Mouse (Mus musculus) liver, embryonic 16.5 days (tissue): ENCODE measurements around the gene Dennd5b. TPM values are rescaled to one million over a fixed set of nuclear protein-coding genes. Genes with fewer than 3 reads are reported as not detected.
A peak's percentile ranks its signal among the peaks of the same experiment; 100 is the strongest.

Source experiments
- ATAC-seq: fragments of 200-750 bp; cut with Nextera tagmentation; 2 replicates; pipeline ENCODE4 v1.8.0; 2017; ENCODE audit warnings: low read depth, mild to moderate bottlenecking, moderate number of reproducible peaks, moderate library complexity
- H3K27ac ChIP-seq: fragments of 300-500 bp; sonication (generic); 2 replicates; pipeline ENCODE4 v1.5.1; 2014; ENCODE audit warnings: mild to moderate bottlenecking, low read length
- H3K27me3 ChIP-seq: fragments of 300-500 bp; sonication (generic); 2 replicates; pipeline ENCODE4 v1.6.1; 2014; ENCODE audit warnings: low read depth, low read length, mixed read lengths; ENCODE audit not compliant: control insufficient read depth, insufficient read depth
- H3K36me3 ChIP-seq: fragments of 300-500 bp; sonication (generic); 2 replicates; pipeline ENCODE4 v1.6.1; 2014; ENCODE audit warnings: mild to moderate bottlenecking; ENCODE audit not compliant: control insufficient read depth, insufficient read depth
- H3K4me1 ChIP-seq: fragments of 300-500 bp; sonication (generic); 2 replicates; pipeline ENCODE4 v1.6.1; 2014; ENCODE audit warnings: low read depth, low read length, mixed read lengths; ENCODE audit not compliant: control insufficient read depth
- H3K4me2 ChIP-seq: fragments of 300-500 bp; sonication (generic); 2 replicates; pipeline ENCODE4 v1.6.1; 2014; ENCODE audit warnings: low read depth, low read length, mixed read lengths
- H3K4me3 ChIP-seq: fragments of 300-500 bp; sonication (generic); 2 replicates; pipeline ENCODE4 v1.5.1; 2014; ENCODE audit warnings: low read depth, mild to moderate bottlenecking, low read length
- H3K9ac ChIP-seq: fragments of 300-500 bp; sonication (generic); 2 replicates; pipeline ENCODE4 v1.6.1; 2014; ENCODE audit warnings: low read depth, low read length
- H3K9me3 ChIP-seq: fragments of 300-500 bp; sonication (generic); replicated peaks from 2 replicates; pipeline ENCODE4 v1.6.1; 2016; ENCODE audit warnings: low read length; ENCODE audit not compliant: control insufficient read depth
- WGBS: fragments of 180-500 bp; shearing (Covaris S2); extraction: QIAGEN DNeasy Blood & Tissue Kit; methylation state at CpG from one replicate; pipeline ENCODE4 v1.1.7; 2014; ENCODE audit not compliant: insufficient replicate concordance; 5-methylcytosine and 5-hydroxymethylcytosine counted together
- polyA plus RNA-seq: library from polyadenylated mRNA; unstranded; fragments of >200 nt; fragmentation: Nextera tagmentation; extraction: Ambion mirVana; gene quantifications from 2 replicates; pipeline ENCODE4 v1.2.1, GENCODE M21; 2015

The Dennd5b gene
- polyA plus RNA-seq, 1 experiment from 2014 or later: 4.5 TPM

GRCm38 (mm10) chr6:149057947-149058391 is 43.5 kb downstream of the Dennd5b start:
- H3K27me3 ChIP-seq: no peaks in the 10 kb centered on the region
- 27% methylated on average over 3 of the region's 3 CpGs for WGBS
- no peaks in the 10 kb centered on the region for H3K9me3 ChIP-seq
- H3K9ac ChIP-seq: no peak overlapping the region
- no peak overlapping the region for H3K4me2 ChIP-seq
- H3K4me3 ChIP-seq: no peak overlapping the region
- H3K27ac ChIP-seq: no peak overlapping the region
- H3K36me3 ChIP-seq: no peaks in the 10 kb centered on the region
- ATAC-seq: peak; percentile 59
- H3K4me1 ChIP-seq: no peaks in the 10 kb centered on the region

DNA sequence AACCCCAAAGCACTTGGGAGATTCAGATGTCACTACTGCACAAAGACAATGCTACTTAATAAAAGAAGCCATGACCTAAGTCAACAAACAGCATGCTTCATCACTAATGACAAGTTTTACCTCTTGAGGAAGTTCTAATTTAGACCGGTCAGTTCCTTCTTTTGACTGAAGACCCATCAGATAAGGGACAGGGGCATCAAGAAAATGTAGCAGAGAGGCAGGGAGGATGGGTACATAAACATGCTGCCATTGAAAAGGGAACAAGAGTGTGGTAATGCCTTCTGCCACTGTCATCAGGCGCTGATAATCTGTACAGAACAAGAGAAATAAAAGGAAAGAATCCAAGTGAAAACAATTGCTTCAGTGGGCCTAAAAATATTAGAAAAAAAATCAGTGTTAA is 46.7 kb downstream of the Dennd5b start:
- no peaks in the 10 kb centered on the region for H3K36me3 ChIP-seq
- no peaks in the 10 kb centered on the region for H3K9me3 ChIP-seq
- ATAC-seq: no peak
- no peaks in the 10 kb centered on the region for H3K4me1 ChIP-seq
- no peaks in the 10 kb centered on the region for H3K27me3 ChIP-seq
- no peak overlapping the region for H3K27ac ChIP-seq
- H3K4me3 ChIP-seq: no peak overlapping the region
- no peak overlapping the region for H3K4me2 ChIP-seq
- 27% methylated on average over 2 of the region's 2 CpGs for WGBS
- H3K9ac ChIP-seq: no peak overlapping the region

- Histone ChIP-seq H3K9me3 (no peaks in the 10 kb centered on the region), H3K4me1 (no peaks in the 10 kb centered on the region), H3K36me3 (no peaks in the 10 kb centered on the region), H3K27me3 (no peaks in the 10 kb centered on the region), H3K9ac (no peak overlapping the region), H3K27ac (no peak overlapping the region), H3K4me2 (no peak overlapping the region), H3K4me3 (no peak overlapping the region)
- no peak for ATAC-seq
- WGBS: 50% methylated on average over 4 of the region's 4 CpGs
Measured at GRCm38 (mm10) chr6:149050978-149051723, 50.3 kb downstream of the Dennd5b start.

DNA sequence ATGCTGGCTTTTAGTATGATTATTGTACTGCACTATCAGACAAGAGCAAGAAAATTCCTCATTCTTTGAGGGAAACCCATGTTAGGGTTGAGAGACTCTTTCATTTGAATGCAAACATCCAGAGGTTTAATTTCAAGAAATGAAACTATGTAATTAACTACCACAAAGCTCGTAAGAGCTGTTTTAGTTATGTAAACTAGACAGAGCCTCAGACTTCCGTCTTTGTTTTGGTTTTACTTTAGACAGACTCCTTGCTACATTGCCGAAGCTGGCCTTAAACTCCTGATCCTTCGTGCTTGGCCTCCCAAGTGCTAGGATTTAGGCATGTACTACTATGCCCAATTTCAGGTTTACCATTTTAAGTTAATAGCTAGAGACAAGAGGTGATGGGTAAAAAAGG is 61.4 kb downstream of the Dennd5b start:
- Histone ChIP-seq H3K9me3 (no peaks in the 10 kb centered on the region), H3K27ac (no peak overlapping the region), H3K4me1 (no peaks in the 10 kb centered on the region), H3K36me3 (no peaks in the 10 kb centered on the region), H3K4me2 (no peak overlapping the region), H3K9ac (no peak overlapping the region), H3K27me3 (no peaks in the 10 kb centered on the region), H3K4me3 (no peak overlapping the region)
- 65% methylated on average over 4 of the region's 4 CpGs for WGBS
- ATAC-seq: no peak

- no peaks in the 10 kb centered on the region for H3K27me3 ChIP-seq
- no peak overlapping the region for H3K27ac ChIP-seq
- H3K4me2 ChIP-seq: no peak overlapping the region
- no peak for ATAC-seq
- no peaks in the 10 kb centered on the region for H3K9me3 ChIP-seq
- WGBS: 78% methylated on average over 5 of the region's 5 CpGs
- no peaks in the 10 kb centered on the region for H3K4me1 ChIP-seq
- H3K4me3 ChIP-seq: no peak overlapping the region
- H3K9ac ChIP-seq: no peak overlapping the region
- H3K36me3 ChIP-seq: no peaks in the 10 kb centered on the region
Measured at GRCm38 (mm10) chr6:149032198-149032597, 69.3 kb downstream of the Dennd5b start.

DNA sequence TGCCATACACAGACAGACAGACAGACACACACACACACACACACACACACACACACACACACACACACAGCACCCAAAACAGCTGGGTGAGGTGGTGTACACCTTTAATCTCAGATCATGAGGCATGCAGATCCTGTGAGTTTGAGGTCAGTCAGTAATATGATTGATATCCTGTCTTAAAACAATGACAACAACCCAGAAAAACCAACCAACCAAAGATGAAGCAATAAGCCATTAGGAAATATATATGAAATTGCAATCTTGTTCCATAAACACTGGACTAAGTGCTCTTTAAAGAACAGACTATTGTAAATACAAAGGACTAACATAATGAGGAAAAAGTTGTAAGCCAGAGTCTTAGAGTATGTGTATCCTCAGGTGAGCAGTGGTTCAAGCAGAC is 70.1 kb downstream of the Dennd5b start:
- no peak for ATAC-seq
- no peak overlapping the region for H3K27ac ChIP-seq
- no peaks in the 10 kb centered on the region for H3K36me3 ChIP-seq
- no peak overlapping the region for H3K9ac ChIP-seq
- no peaks in the 10 kb centered on the region for H3K27me3 ChIP-seq
- no peak overlapping the region for H3K4me3 ChIP-seq
- no peaks in the 10 kb centered on the region for H3K9me3 ChIP-seq
- no peak overlapping the region for H3K4me2 ChIP-seq
- H3K4me1 ChIP-seq: no peaks in the 10 kb centered on the region

- H3K4me2 ChIP-seq: no peak overlapping the region
- H3K4me3 ChIP-seq: no peak overlapping the region
- H3K9me3 ChIP-seq: no peaks in the 10 kb centered on the region
- H3K9ac ChIP-seq: no peak overlapping the region
- no peak overlapping the region for H3K27ac ChIP-seq
- H3K27me3 ChIP-seq: no peaks in the 10 kb centered on the region
- no peak for ATAC-seq
- WGBS: 61% methylated on average over 5 of the region's 5 CpGs
- no peaks in the 10 kb centered on the region for H3K36me3 ChIP-seq
- H3K4me1 ChIP-seq: no peaks in the 10 kb centered on the region
Measured at GRCm38 (mm10) chr6:149018431-149018830, 83.0 kb downstream of the Dennd5b start.

- Histone ChIP-seq H3K4me3 (no peak overlapping the region), H3K9ac (no peak overlapping the region), H3K27ac (no peak overlapping the region), H3K4me2 (no peak overlapping the region), H3K4me1 (no peaks in the 10 kb centered on the region), H3K9me3 (no peaks in the 10 kb centered on the region), H3K27me3 (no peaks in the 10 kb centered on the region), H3K36me3 (no peaks in the 10 kb centered on the region)
- ATAC-seq: no peak
Measured at GRCm38 (mm10) chr6:149010766-149011301, 90.6 kb downstream of the Dennd5b start.

GRCm38 (mm10) chr6:149005009-149005408 is 96.5 kb downstream of the Dennd5b start:
- no peaks in the 10 kb centered on the region; the same call in 1 of the 2 replicates for H3K36me3 ChIP-seq
- 63% methylated on average over 7 of the region's 7 CpGs for WGBS
- no peaks in the 10 kb centered on the region for H3K9me3 ChIP-seq

More at GRCm38 (mm10) chr6:149005009-149005408, 96.5 kb downstream of the Dennd5b start:
- no peaks in the 10 kb centered on the region for H3K27me3 ChIP-seq
- no peaks in the 10 kb centered on the region for H3K4me1 ChIP-seq
- H3K4me2 ChIP-seq: no peak overlapping the region
- ATAC-seq: no peak
- H3K27ac ChIP-seq: no peak overlapping the region
- no peak overlapping the region for H3K4me3 ChIP-seq
- no peak overlapping the region for H3K9ac ChIP-seq
